Comparison of ENCODE assay signal across 24 mouse cellular contexts in genomic region chr7:19928486-19928885, GRCm38 (mm10). TPM values are rescaled to one million over a fixed set of nuclear protein-coding genes. Genes with fewer than 3 reads are reported as not detected.
DNase-seq lines count a peak whose midpoint lies in the region; TF ChIP-seq lines count a peak whose summit lies in the region.
"Had no signal": no experiment of that assay in that cellular context is flagged by ENCODE, and none has a peak within 500 bp of the region (broad histone marks: within the 10 kb centered on the region; RNA-seq: fewer than 3 reads in every experiment).

No protein-coding gene starts in this region.

- TF ChIP-seq POLR2A in kidney, adult 2 months (IDR thresholded peaks at IDR 0.05; ENCODE audit: low read depth, low read length), result no peak

- H3K27ac ChIP-seq in kidney, adult 2 months (ENCODE audit: insufficient read depth, low read depth, low read length), result peak overlapping the region; percentile 47; the same call in 1 of the 2 replicates
- H3K27ac ChIP-seq: embryonic facial prominence, embryonic 12.5 days; forebrain, embryonic 15.5 days; hindbrain, embryonic 12.5 days had no signal

- H3K4me1 ChIP-seq in kidney, adult 2 months (ENCODE audit: control insufficient read depth, insufficient read depth, low read length), result no peaks in the 10 kb centered on the region

- H3K36me3 ChIP-seq in kidney, adult 2 months (ENCODE audit: control insufficient read depth, insufficient read depth, low read length), result no peaks in the 10 kb centered on the region
- H3K36me3 ChIP-seq: embryonic facial prominence, embryonic 12.5 days; forebrain, embryonic 15.5 days; hindbrain, embryonic 12.5 days had no signal

- no peaks in the 10 kb centered on the region for H3K27me3 ChIP-seq in kidney, adult 2 months (replicated peaks; ENCODE audit: control insufficient read depth, insufficient read depth, low read length)
- H3K27me3 ChIP-seq: CH12.LX; forebrain, embryonic 15.5 days; Patski had no signal

- TF ChIP-seq CTCF in kidney, adult 2 months (conservative IDR thresholded peaks at IDR 0.05; ENCODE audit: insufficient read depth, insufficient read length, low read depth, low read length), result no peak

- no peak overlapping the region for H3K4me3 ChIP-seq in kidney, adult 2 months (ENCODE audit: insufficient read depth, low read depth, low read length)
- H3K4me3 ChIP-seq: embryonic facial prominence, embryonic 12.5 days; forebrain, embryonic 15.5 days; hindbrain, embryonic 12.5 days had no signal

- WGBS in kidney, adult 2 months, result 66% methylated on average over 5 of the region's 5 CpGs

- peak; percentile 47 for DNase-seq in kidney, adult 2 months
- DNase-seq in kidney, postnatal 14 days, result no peak
- DNase-seq in ES-CJ7 (ENCODE audit: low read depth, low spot score) (peak; percentile 92), ZHBTc4 (ENCODE audit: low read depth, low spot score) (peak; percentile 89)
- no peak for DNase-seq in heart, adult 9 months (ENCODE audit: low spot score in 2 of 2)
- DNase-seq in right cerebral cortex, postnatal 36 days (ENCODE audit: low spot score in 2 of 2), result no peak
- DNase-seq: adrenal gland, postnatal 10 days; cerebellum, adult 11-12 months; cerebellum, adult 9-10 months; cerebellum, postnatal 25 days; gastrocnemius, postnatal 10 days; heart, postnatal 10 days; heart, postnatal 4 days had no signal

RNA-seq across cellular contexts. Expression of gene Pvr, which starts 7.5 kb away (rescaled TPM):
- 10.9 and 12.3 TPM in 2 replicates for polyA plus RNA-seq in kidney, adult 2 months (2012; rRNA removed)

RNA-seq across cellular contexts. Expression of gene Igsf23, which starts 22.1 kb away (rescaled TPM):
- polyA plus RNA-seq in kidney, adult 2 months (2012; rRNA removed), result 0.14 and 0.31 TPM in 2 replicates
- polyA plus RNA-seq: brain, embryonic 14.5 days; cortical plate, adult 2 months; embryonic facial prominence, embryonic 12.5 days; forebrain, embryonic 15.5 days; hindbrain, embryonic 16.5 days had no signal

RNA-seq across cellular contexts. Expression of gene Ceacam20, which starts 36.7 kb away (rescaled TPM):
- polyA plus RNA-seq in kidney, adult 2 months (2012; rRNA removed), result 0.03 TPM in 1 of 2 replicates, not detected in the other
- polyA plus RNA-seq: brain, embryonic 14.5 days; cortical plate, adult 2 months; embryonic facial prominence, embryonic 12.5 days; forebrain, embryonic 11.5 days; forebrain, embryonic 15.5 days; heart, embryonic 14.5 days; hindbrain, embryonic 12.5 days; hindbrain, embryonic 16.5 days; Patski had no signal

RNA-seq across cellular contexts. Expression of gene Ceacam19, which starts 40.7 kb away (rescaled TPM):
- polyA plus RNA-seq in kidney, adult 2 months (2012; rRNA removed), result 0.11 and 0.25 TPM in 2 replicates
- polyA plus RNA-seq: cortical plate, adult 2 months; embryonic facial prominence, embryonic 12.5 days; forebrain, embryonic 11.5 days; forebrain, embryonic 15.5 days; heart, embryonic 14.5 days; hindbrain, embryonic 12.5 days; hindbrain, embryonic 16.5 days; inflammation-experienced regulatory T-cells, adult 6 months had no signal

Comparison
In these comparisons a context has a peak if more than half of its experiments do, and no peak if none do; other contexts are left out.
1. DNase-seq: peak in kidney, adult 2 months (single experiment), ES-CJ7 (single experiment) and ZHBTc4 (single experiment); none in kidney, postnatal 14 days (single experiment), heart, adult 9 months (0 of 2) and right cerebral cortex, postnatal 36 days (0 of 2).